Mouse (Mus musculus): ENCODE measurements around the gene Prss27. TPM values are rescaled to one million over a fixed set of nuclear protein-coding genes. Genes with fewer than 3 reads are reported as not detected.
"Not testable (repeated sequence)": the region's sequence is repeated elsewhere in the genome, so short reads cannot be mapped to it uniquely, and the experiment has no call there.

Gene Prss27
- polyA plus RNA-seq, 1 experiment from 2014 or later: 0.18 TPM

DNA sequence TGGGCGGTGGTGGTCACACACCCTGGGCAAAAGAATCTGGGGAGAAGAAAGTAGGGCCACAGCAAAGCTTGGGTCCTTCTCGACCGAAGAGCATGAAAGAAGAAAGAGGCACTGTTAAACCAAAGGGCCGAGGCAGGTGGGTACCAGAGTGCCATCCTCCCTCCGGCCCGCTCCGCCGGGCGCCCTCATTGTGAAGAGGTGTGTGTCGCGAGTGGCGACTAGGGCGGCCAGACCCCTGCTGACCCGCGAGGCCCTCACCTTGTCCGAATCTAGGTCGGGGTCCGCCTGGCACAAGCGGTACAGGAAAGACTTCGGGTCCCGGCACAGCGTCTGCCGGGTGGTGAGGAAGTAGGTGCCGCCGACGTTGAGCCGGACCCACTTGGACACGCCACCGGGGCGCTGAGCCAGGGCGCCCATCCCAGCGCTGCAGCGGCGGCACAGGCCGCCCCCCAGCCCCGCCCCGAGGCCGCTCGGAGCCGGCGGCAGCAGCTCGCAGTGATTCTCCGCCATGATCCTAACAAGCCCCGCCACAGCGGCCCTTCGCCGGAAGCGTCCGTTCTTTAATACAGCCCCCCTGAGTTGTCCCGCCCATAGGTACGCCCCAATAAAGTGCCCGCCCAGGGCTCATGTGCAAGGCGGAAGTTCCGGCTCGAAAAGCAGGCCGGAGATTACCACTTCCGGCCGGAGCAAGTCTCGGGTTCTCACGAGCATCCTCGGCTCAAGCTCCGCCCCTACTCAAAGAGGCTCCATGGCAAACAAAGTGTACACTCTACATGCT, 35.2 kb downstream of the Prss27 start, which contains the start of gene Kctd5:
Gene Kctd5 (minus strand): TSS at position 567 of the 778 bp plus-strand sequence.
- peak; percentile 95 for ATAC-seq
- Histone ChIP-seq H3K4me2 (replicated peaks; ENCODE audit: low read depth) (peak within 1 kb of the TSS; percentile 64), H3K27ac (ENCODE audit: low read depth, low read length) (peak within 1 kb of the TSS; percentile 72), H3K4me3 (ENCODE audit: low read depth, low read length) (peak within 1 kb of the TSS; percentile 71), H3K4me1 (replicated peaks; ENCODE audit: control insufficient read depth, insufficient read depth, low read length) (no peaks in the 10 kb centered on the region), H3K27me3 (replicated peaks; ENCODE audit: control insufficient read depth, insufficient read depth, low read length) (no peaks in the 10 kb centered on the region), H3K36me3 (ENCODE audit: control insufficient read depth, insufficient read depth) (peaks cover 16% of the 10 kb centered on the region), H3K9me3 (ENCODE audit: control insufficient read depth) (no peaks in the 10 kb centered on the region), H3K9ac (ENCODE audit: low read depth, low read length) (peak within 1 kb of the TSS; percentile 79)
- under 1% methylated on average over 61 of the region's 62 CpGs for WGBS
- no peak for TF ChIP-seq CTCF (IDR thresholded peaks at IDR 0.05; ENCODE audit: low read depth)

DNA sequence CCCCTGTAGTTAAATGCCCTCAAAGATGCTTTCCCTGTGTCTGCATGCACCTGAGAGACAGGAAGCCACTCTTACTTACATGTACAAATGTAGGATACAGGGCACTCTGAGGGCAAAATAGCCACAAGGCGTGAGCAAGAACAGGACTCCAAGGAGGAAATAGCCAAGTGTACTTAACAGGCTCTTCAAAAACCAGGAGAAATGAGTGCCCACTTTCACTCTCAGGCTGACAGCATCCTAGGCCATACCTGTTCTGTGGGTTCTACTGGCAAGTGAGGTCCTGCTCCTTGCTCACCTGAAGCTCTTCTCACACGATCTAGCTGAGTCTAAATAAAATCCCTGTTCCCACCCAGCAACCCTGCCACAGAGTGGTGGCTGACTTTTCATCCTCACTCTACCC, 39.2 kb downstream of the Prss27 start:
- ATAC-seq: no peak
- H3K4me3 ChIP-seq (ENCODE audit: low read depth, low read length): no peak overlapping the region
- no peak overlapping the region for H3K9ac ChIP-seq (ENCODE audit: low read depth, low read length)
- no peaks in the 10 kb centered on the region for H3K27me3 ChIP-seq (replicated peaks; ENCODE audit: control insufficient read depth, insufficient read depth, low read length)
- no peak overlapping the region for H3K27ac ChIP-seq (ENCODE audit: low read depth, low read length)
- TF ChIP-seq CTCF (IDR thresholded peaks at IDR 0.05; ENCODE audit: low read depth): no peak
- WGBS: 88% methylated on average over 2 of the region's 2 CpGs
- H3K9me3 ChIP-seq (ENCODE audit: control insufficient read depth): no peaks in the 10 kb centered on the region
- H3K4me1 ChIP-seq (replicated peaks; ENCODE audit: control insufficient read depth, insufficient read depth, low read length): no peaks in the 10 kb centered on the region
- peaks cover 39% of the 10 kb centered on the region for H3K36me3 ChIP-seq (ENCODE audit: control insufficient read depth, insufficient read depth)
- no peak overlapping the region for H3K4me2 ChIP-seq (replicated peaks; ENCODE audit: low read depth)

DNA sequence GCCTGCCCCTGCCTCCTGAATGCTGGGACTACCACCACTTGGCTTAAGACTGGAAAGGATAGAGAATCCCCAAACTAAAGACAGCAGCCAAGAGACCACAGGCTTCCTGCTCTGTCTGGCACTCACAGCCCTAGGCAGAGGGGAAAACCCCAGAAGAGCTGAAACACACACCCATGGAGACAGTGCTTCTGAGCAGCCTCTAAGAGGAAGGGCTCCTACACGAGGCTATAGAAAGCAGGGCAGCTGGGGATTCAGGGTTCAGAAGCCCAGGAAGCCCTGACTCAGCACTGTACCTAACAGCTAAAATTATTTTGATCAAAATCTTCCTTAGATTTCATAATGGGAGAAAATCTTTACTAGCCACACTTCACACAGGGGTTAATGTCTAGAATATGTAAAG, 46.6 kb downstream of the Prss27 start:
- no peak for ATAC-seq
- H3K27ac ChIP-seq (ENCODE audit: low read depth, low read length): no peak overlapping the region
- H3K4me3 ChIP-seq (ENCODE audit: low read depth, low read length): no peak overlapping the region
- H3K4me1 ChIP-seq (replicated peaks; ENCODE audit: control insufficient read depth, insufficient read depth, low read length): no peaks in the 10 kb centered on the region
- no peak for TF ChIP-seq CTCF (IDR thresholded peaks at IDR 0.05; ENCODE audit: low read depth)
- no peaks in the 10 kb centered on the region for H3K9me3 ChIP-seq (ENCODE audit: control insufficient read depth)
- no peak overlapping the region for H3K9ac ChIP-seq (ENCODE audit: low read depth, low read length)
- H3K27me3 ChIP-seq (replicated peaks; ENCODE audit: control insufficient read depth, insufficient read depth, low read length): no peaks in the 10 kb centered on the region
- WGBS: 56% methylated on average over 1 of the region's 1 CpGs
- H3K4me2 ChIP-seq (replicated peaks; ENCODE audit: low read depth): no peak overlapping the region
- peaks cover 61% of the 10 kb centered on the region for H3K36me3 ChIP-seq (ENCODE audit: control insufficient read depth, insufficient read depth)

DNA sequence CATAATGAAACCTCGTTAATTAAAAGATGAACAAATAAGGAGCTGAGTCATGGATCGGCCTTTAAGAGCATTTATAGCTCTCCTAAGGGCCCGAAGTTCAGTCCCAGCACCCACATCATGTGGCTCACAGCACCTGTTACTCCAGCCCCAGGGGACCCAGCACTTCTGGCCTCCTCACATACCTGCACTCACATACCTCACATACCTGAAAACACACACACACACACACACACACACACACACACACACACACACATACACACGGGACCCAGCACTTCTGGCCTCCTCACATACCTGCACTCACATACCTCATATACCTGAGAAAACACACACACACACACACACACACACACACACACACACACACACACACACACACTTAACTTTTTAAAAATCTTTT, 48.5 kb downstream of the Prss27 start:
- 63% methylated on average over 4 of the region's 4 CpGs for WGBS

DNA sequence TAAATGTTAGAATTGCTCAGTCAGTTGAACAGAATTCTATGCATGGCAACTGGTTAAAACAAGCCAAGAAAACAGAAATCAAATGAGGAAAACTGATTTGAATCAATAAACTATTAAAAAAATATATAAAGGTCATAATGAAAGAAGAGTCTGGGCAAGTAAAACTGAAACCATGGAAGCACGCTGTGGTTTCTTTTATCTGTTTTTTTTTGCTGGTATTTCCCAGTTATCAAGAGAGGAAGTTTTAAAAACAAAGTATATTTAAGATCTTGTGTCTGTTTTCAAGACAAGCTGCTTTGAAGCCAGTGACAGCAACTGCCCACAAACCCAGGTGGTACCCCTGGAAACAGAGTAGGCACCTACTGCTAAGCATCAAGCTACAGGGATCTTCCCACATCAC, 52.6 kb downstream of the Prss27 start:
- Histone ChIP-seq H3K9ac (ENCODE audit: low read depth, low read length) (no peak overlapping the region), H3K9me3 (ENCODE audit: control insufficient read depth) (no peaks in the 10 kb centered on the region), H3K27me3 (replicated peaks; ENCODE audit: control insufficient read depth, insufficient read depth, low read length) (no peaks in the 10 kb centered on the region), H3K4me3 (ENCODE audit: low read depth, low read length) (no peak overlapping the region), H3K27ac (ENCODE audit: low read depth, low read length) (no peak overlapping the region), H3K36me3 (ENCODE audit: control insufficient read depth, insufficient read depth) (peaks cover 69% of the 10 kb centered on the region), H3K4me1 (replicated peaks; ENCODE audit: control insufficient read depth, insufficient read depth, low read length) (no peaks in the 10 kb centered on the region), H3K4me2 (replicated peaks; ENCODE audit: low read depth) (no peak overlapping the region)
- WGBS: 95% methylated on average over 1 of the region's 1 CpGs
- ATAC-seq: no peak
- TF ChIP-seq CTCF (IDR thresholded peaks at IDR 0.05; ENCODE audit: low read depth): no peak

More for the DNA sequence above, 48.5 kb downstream of the Prss27 start:
- not testable (repeated sequence) for ATAC-seq; H3K9me3 ChIP-seq (ENCODE audit: control insufficient read depth); H3K4me2 ChIP-seq (replicated peaks; ENCODE audit: low read depth); H3K4me1 ChIP-seq (replicated peaks; ENCODE audit: control insufficient read depth, insufficient read depth, low read length); H3K27me3 ChIP-seq (replicated peaks; ENCODE audit: control insufficient read depth, insufficient read depth, low read length); H3K9ac ChIP-seq (ENCODE audit: low read depth, low read length); H3K27ac ChIP-seq (ENCODE audit: low read depth, low read length); H3K4me3 ChIP-seq (ENCODE audit: low read depth, low read length)
- peaks cover 66% of the 10 kb centered on the region for H3K36me3 ChIP-seq (ENCODE audit: control insufficient read depth, insufficient read depth)

Small RNAs within 50 kb of the gene (microRNA-seq; reads per million reads assigned to microRNA genes)
- not detected for gene Gm27700

Other genes starting within 250 kb of the Prss27 start
- gene Srrm2, start 247.6 kb upstream of the Prss27 start, polyA plus RNA-seq (2015; fragmentation: Nextera tagmentation; extraction: Ambion mirVana): 185 and 230 TPM in 2 replicates
- 994 and 1,025 TPM in 2 replicates for gene Elob, start 209.0 kb upstream of the Prss27 start, polyA plus RNA-seq (2015; fragmentation: Nextera tagmentation; extraction: Ambion mirVana)
- not detected in 2 replicates for gene Prss33, start 202.1 kb upstream of the Prss27 start, polyA plus RNA-seq (2015; fragmentation: Nextera tagmentation; extraction: Ambion mirVana)
- 16.2 and 23.1 TPM in 2 replicates for gene Prss32, start 194.3 kb upstream of the Prss27 start, polyA plus RNA-seq (2015; fragmentation: Nextera tagmentation; extraction: Ambion mirVana)
- 5.2 and 6.2 TPM in 2 replicates for gene Prss41, start 194.0 kb upstream of the Prss27 start, polyA plus RNA-seq (2015; fragmentation: Nextera tagmentation; extraction: Ambion mirVana)
- not detected in 2 replicates for gene Prss21, start 170.1 kb upstream of the Prss27 start, polyA plus RNA-seq (2015; fragmentation: Nextera tagmentation; extraction: Ambion mirVana)
- 3.8 and 6.3 TPM in 2 replicates for gene Dcpp1, start 157.3 kb upstream of the Prss27 start, polyA plus RNA-seq (2015; fragmentation: Nextera tagmentation; extraction: Ambion mirVana)
- not detected in 2 replicates for gene Dcpp2, start 157.3 kb upstream of the Prss27 start, polyA plus RNA-seq (2015; fragmentation: Nextera tagmentation; extraction: Ambion mirVana)
- gene Dcpp3, start 120.7 kb upstream of the Prss27 start, polyA plus RNA-seq (2015; fragmentation: Nextera tagmentation; extraction: Ambion mirVana): 4.7 and 7.6 TPM in 2 replicates
- gene Sbp, start 96.5 kb upstream of the Prss27 start, polyA plus RNA-seq (2015; fragmentation: Nextera tagmentation; extraction: Ambion mirVana): not detected in 2 replicates
- gene Sbpl, start 82.9 kb upstream of the Prss27 start, polyA plus RNA-seq (2015; fragmentation: Nextera tagmentation; extraction: Ambion mirVana): not detected in 2 replicates
- 4.7 and 12.1 TPM in 2 replicates for gene Prss30, start 57.6 kb upstream of the Prss27 start, polyA plus RNA-seq (2015; fragmentation: Nextera tagmentation; extraction: Ambion mirVana)
- gene Prss22, start 40.0 kb upstream of the Prss27 start, polyA plus RNA-seq (2015; fragmentation: Nextera tagmentation; extraction: Ambion mirVana): 0.09 TPM in 1 of 2 replicates, not detected in the other
- 58.5 and 61.3 TPM in 2 replicates for gene Kctd5, start 35.3 kb downstream of the Prss27 start, polyA plus RNA-seq (2015; fragmentation: Nextera tagmentation; extraction: Ambion mirVana)
- 24.7 and 28.4 TPM in 2 replicates for gene Pdpk1, start 112.8 kb downstream of the Prss27 start, polyA plus RNA-seq (2015; fragmentation: Nextera tagmentation; extraction: Ambion mirVana)
- gene Amdhd2, start 125.6 kb downstream of the Prss27 start, polyA plus RNA-seq (2015; fragmentation: Nextera tagmentation; extraction: Ambion mirVana): 159 and 172 TPM in 2 replicates
- gene Atp6v0c, start 131.6 kb downstream of the Prss27 start, polyA plus RNA-seq (2015; fragmentation: Nextera tagmentation; extraction: Ambion mirVana): 1,362 and 1,364 TPM in 2 replicates
- gene Tbc1d24, start 167.4 kb downstream of the Prss27 start, polyA plus RNA-seq (2015; fragmentation: Nextera tagmentation; extraction: Ambion mirVana): 3.1 and 3.4 TPM in 2 replicates
- gene Ntn3, start 171.4 kb downstream of the Prss27 start, polyA plus RNA-seq (2015; fragmentation: Nextera tagmentation; extraction: Ambion mirVana): 2.0 and 2.1 TPM in 2 replicates
- 6.8 and 7.3 TPM in 2 replicates for gene Tedc2, start 182.7 kb downstream of the Prss27 start, polyA plus RNA-seq (2015; fragmentation: Nextera tagmentation; extraction: Ambion mirVana)
- 7.8 and 8.6 TPM in 2 replicates for gene Ccnf, start 213.3 kb downstream of the Prss27 start, polyA plus RNA-seq (2015; fragmentation: Nextera tagmentation; extraction: Ambion mirVana)